Mouse (Mus musculus) kidney, embryonic 16.5 days (tissue): ENCODE measurements at regions not wholly inside any gene's neighbourhood (a gene's known extent, or its start where the extent isn't known, plus 50 kb on each side); places are given as distances from the start of the nearest gene placed in this dataset.
A peak's percentile ranks its signal among the peaks of the same experiment; 100 is the strongest.

Source experiments
- ATAC-seq: fragments of 200-750 bp; cut with Nextera tagmentation; 2 replicates; pipeline ENCODE4 v1.8.0; 2017; ENCODE audit warnings: moderate TSS enrichment; ENCODE audit not compliant: low FRiP score, low TSS enrichment
- H3K27ac ChIP-seq: fragments of 300-500 bp; sonication (generic); 2 replicates; pipeline ENCODE4 v1.5.1; 2014; ENCODE audit warnings: low read length
- H3K27me3 ChIP-seq: fragments of 300-500 bp; sonication (generic); 2 replicates; pipeline ENCODE4 v1.6.1; 2014; ENCODE audit warnings: low read length, control low read depth, mixed read lengths; ENCODE audit not compliant: insufficient read depth
- H3K36me3 ChIP-seq: fragments of 300-500 bp; sonication (generic); 2 replicates; pipeline ENCODE4 v1.6.1; 2014; ENCODE audit warnings: low read length, control low read depth, mixed read lengths; ENCODE audit not compliant: insufficient read depth
- H3K4me1 ChIP-seq: fragments of 300-500 bp; sonication (generic); 2 replicates; pipeline ENCODE4 v1.6.1; 2014; ENCODE audit warnings: low read length, control low read depth, mixed read lengths; ENCODE audit not compliant: insufficient read depth
- H3K4me2 ChIP-seq: fragments of 300-500 bp; sonication (generic); replicated peaks from 2 replicates; pipeline ENCODE4 v1.6.1; 2014; ENCODE audit warnings: low read depth, low read length
- H3K4me3 ChIP-seq: fragments of 300-500 bp; sonication (generic); 2 replicates; pipeline ENCODE4 v1.5.1; 2014; ENCODE audit warnings: mild to moderate bottlenecking, low read length
- H3K9ac ChIP-seq: fragments of 300-500 bp; sonication (generic); replicated peaks from 2 replicates; pipeline ENCODE4 v1.6.1; 2014; ENCODE audit warnings: low read length
- H3K9me3 ChIP-seq: fragments of 300-500 bp; sonication (generic); 2 replicates; pipeline ENCODE4 v1.6.1; 2016; ENCODE audit warnings: low read length, control low read depth
- WGBS: fragments of 180-500 bp; shearing (Covaris S2); extraction: QIAGEN DNeasy Blood & Tissue Kit; methylation state at CpG from one replicate; pipeline ENCODE4 v1.1.7; 2014; 5-methylcytosine and 5-hydroxymethylcytosine counted together

DNA sequence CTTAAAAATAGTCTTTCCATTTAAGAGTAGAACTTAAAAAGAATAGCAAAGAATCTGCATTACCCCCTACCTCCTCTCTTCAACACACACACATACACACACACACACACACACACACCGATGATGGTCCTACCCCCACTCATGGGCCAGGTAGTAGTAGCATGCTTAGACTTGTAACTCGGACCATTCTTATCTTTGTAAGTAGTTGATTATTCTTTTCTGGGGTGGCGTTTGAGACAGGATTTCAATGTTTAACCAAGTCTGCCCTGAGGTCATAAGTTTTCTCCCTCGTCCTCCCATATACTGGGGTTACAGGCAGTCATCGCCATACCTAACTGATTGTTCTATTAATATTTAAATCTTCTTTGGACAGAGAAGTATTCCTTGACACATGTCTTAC lies 148.5 kb upstream of the Fat1 start:
- WGBS, result 57% methylated on average over 5 of the region's 5 CpGs
- H3K27me3 ChIP-seq, result no peaks in the 10 kb centered on the region
- no peak overlapping the region for H3K9ac ChIP-seq
- no peak for ATAC-seq
- no peaks in the 10 kb centered on the region for H3K36me3 ChIP-seq
- H3K4me3 ChIP-seq, result no peak overlapping the region
- H3K27ac ChIP-seq, result no peak overlapping the region
- H3K4me2 ChIP-seq, result no peak overlapping the region
- 0 out of 2 replicates have a peak, but pooled peaks cover 3% of the 10 kb centered on the region for H3K4me1 ChIP-seq
- H3K9me3 ChIP-seq, result no peaks in the 10 kb centered on the region

- Histone ChIP-seq H3K4me2 (no peak overlapping the region), H3K36me3 (no peaks in the 10 kb centered on the region), H3K27me3 (no peaks in the 10 kb centered on the region), H3K9me3 (no peaks in the 10 kb centered on the region), H3K27ac (no peak overlapping the region), H3K4me3 (no peak overlapping the region), H3K9ac (no peak overlapping the region), H3K4me1 (no peaks in the 10 kb centered on the region)
- peak; percentile 31; the same call in 1 of the 2 replicates for ATAC-seq
- WGBS, result 32% methylated on average over 3 of the region's 3 CpGs
Observed at GRCm38 (mm10) chr8:44788290-44788689, 147.0 kb upstream of the Fat1 start.

DNA sequence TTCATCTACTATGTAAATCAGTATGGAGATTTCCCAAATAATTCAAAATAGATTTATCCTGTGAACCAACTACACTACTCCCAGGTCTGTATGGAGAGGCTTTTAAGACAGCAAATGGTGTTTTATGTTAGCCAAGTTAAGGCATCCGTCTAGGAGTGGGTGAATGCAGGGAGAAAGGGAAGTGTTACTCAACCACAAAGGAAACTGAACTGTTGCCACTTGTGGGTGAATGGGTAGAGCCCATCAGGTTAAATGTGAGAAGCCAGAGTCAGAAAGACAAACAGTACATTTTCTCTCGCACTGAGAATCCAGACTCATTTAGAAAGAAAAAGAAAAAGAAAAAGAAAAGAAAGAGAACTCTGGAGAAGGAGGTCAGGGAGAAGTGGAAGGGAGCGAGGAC lies 135.7 kb upstream of the Fat1 start:
- no peaks in the 10 kb centered on the region for H3K27me3 ChIP-seq
- 75% methylated on average over 3 of the region's 3 CpGs for WGBS
- H3K9ac ChIP-seq, result no peak overlapping the region
- H3K4me3 ChIP-seq, result no peak overlapping the region
- peaks cover 30% of the 10 kb centered on the region for H3K4me1 ChIP-seq
- no peaks in the 10 kb centered on the region for H3K36me3 ChIP-seq
- H3K9me3 ChIP-seq, result no peaks in the 10 kb centered on the region
- no peak overlapping the region for H3K4me2 ChIP-seq
- ATAC-seq, result no peak
- no peak overlapping the region for H3K27ac ChIP-seq

DNA sequence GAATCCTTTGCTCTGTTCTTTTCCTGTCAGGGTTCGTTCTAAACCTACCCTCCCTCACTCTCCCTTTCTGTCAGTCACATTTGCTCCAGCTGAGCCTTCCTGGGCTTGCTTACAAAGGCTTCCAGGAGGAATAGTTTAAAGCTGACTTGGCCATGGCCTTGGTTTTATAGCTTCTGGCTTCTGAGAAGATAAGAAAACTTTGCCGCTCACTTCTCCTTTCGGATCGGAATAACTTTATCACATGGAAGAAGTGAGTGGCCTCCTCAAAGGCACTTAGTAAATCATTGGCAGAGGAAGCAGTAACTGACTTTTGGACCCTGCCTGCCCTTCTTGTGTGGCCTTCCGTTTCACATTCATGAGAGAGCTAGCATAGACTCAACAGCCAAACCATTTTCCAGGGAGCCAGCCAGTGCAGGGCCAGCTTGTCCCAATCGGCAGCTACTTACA lies 134.4 kb upstream of the Fat1 start:
- ATAC-seq, result peak; percentile 81
- Histone ChIP-seq H3K4me2 (peak overlapping the region; percentile 21; the same call in 1 of the 2 replicates), H3K27ac (peak overlapping the region; percentile 78), H3K4me3 (no peak overlapping the region), H3K4me1 (peaks cover 30% of the 10 kb centered on the region), H3K36me3 (no peaks in the 10 kb centered on the region), H3K9me3 (0 out of 2 replicates have a peak, but pooled peaks cover 2% of the 10 kb centered on the region), H3K27me3 (no peaks in the 10 kb centered on the region), H3K9ac (0 out of 2 replicates have a peak overlapping the region, but pooled peaks have one; percentile 11)
- 5% methylated on average over 6 of the region's 6 CpGs for WGBS

DNA sequence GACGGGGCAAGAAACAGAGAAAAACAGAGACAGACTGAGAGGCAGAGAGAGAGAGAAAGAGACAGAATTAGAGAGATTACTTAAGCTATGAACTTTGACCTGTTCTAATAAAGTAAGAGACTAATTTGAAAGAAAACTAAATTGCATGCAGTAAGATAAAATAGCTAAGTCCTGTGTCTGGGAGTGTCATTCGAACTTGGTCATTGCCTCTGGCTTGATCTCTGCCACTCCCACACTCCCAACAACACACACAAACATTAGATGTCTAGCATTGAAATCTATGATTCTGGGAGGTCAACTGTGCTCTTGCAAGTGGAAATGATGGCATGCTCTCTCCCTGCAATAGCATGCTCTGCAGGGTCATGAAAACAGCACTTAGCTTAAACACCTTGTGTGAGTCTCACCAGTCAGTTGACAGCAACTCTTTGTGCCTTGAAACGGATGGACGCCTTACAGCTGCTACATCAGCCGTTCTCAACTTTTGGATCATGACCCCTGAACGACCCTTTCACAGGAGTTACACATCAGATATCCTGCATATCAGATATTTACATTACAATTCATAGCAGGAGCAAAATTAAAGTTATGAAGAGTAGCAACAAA lies 133.5 kb upstream of the Fat1 start:
- Histone ChIP-seq H3K9ac (0 out of 2 replicates have a peak overlapping the region, but pooled peaks have one; percentile 11), H3K4me1 (peaks cover 30% of the 10 kb centered on the region), H3K9me3 (0 out of 2 replicates have a peak, but pooled peaks cover 2% of the 10 kb centered on the region), H3K27ac (peak overlapping the region; percentile 78), H3K4me2 (no peak overlapping the region), H3K4me3 (no peak overlapping the region), H3K36me3 (no peaks in the 10 kb centered on the region), H3K27me3 (no peaks in the 10 kb centered on the region)
- peak; percentile 78; the same call in 1 of the 2 replicates for ATAC-seq
- WGBS, result 11% methylated on average over 6 of the region's 6 CpGs

DNA sequence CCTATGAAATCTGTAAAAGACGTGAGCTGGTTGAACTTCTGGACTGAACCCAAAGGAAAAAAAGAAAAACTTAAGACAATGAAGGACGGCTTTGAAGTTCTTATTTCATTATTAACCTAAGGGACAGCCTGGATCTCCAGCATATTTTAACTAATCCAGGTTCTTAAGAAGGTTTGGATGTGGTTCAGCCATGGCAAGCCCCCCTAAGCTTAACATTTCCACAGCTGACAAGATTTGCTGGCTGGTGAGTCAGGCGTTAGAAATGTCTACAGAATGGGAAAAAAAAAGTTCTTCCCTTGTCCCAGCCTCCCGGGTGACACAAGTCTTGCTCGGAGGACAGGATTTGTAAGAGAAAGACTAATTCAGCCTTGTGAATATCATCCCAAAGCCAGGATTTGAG lies 132.9 kb upstream of the Fat1 start:
- Histone ChIP-seq H3K9ac (no peak overlapping the region), H3K27me3 (no peaks in the 10 kb centered on the region), H3K27ac (peak overlapping the region; percentile 78; the same call in 1 of the 2 replicates), H3K9me3 (0 out of 2 replicates have a peak, but pooled peaks cover 2% of the 10 kb centered on the region), H3K4me2 (no peak overlapping the region), H3K4me3 (no peak overlapping the region), H3K4me1 (peaks cover 30% of the 10 kb centered on the region), H3K36me3 (no peaks in the 10 kb centered on the region)
- ATAC-seq, result no peak
- 29% methylated on average over 5 of the region's 5 CpGs for WGBS

DNA sequence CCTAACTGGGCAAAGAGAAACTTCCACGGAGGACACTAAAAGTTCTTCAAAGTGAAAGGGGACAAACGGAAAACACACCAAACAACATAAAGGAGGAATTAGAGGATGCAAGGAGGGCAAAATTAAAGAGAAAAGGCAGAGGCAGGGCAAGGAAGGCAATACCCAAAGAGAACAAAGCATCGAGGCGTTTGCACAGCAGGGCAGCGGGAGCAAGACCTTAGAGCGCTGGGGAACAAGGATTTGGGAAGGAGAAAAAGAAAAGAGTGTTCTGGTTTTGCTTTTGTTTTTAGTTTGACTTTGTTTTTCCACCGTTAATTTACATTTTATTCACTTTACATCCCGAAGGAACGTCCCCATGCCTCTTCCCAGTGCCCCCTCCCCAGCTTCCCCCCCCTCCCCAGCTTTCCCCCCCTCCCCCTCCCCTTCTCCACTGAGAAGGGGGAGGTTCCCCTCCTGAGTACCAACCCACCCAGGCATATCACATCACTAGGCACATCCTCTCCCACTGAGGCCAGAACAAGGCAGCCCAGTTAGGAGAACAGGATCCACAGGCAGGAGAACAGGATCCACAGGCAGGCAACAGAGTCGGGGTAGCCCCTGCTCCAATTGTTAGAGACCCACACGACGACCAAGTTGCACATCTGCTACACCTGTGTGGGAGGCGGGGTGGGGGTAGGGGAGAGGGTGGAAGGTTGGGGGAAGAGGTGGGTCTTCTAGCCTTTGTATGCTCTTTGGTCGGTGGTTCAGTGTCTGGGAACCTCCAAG lies 130.7 kb upstream of the Fat1 start:
- Histone ChIP-seq H3K4me1 (peaks cover 30% of the 10 kb centered on the region), H3K27me3 (no peaks in the 10 kb centered on the region), H3K27ac (no peak overlapping the region), H3K4me3 (no peak overlapping the region), H3K9ac (no peak overlapping the region), H3K36me3 (no peaks in the 10 kb centered on the region), H3K4me2 (no peak overlapping the region), H3K9me3 (0 out of 2 replicates have a peak, but pooled peaks cover 2% of the 10 kb centered on the region)
- WGBS, result 60% methylated on average over 14 of the region's 14 CpGs
- ATAC-seq, result no peak

DNA sequence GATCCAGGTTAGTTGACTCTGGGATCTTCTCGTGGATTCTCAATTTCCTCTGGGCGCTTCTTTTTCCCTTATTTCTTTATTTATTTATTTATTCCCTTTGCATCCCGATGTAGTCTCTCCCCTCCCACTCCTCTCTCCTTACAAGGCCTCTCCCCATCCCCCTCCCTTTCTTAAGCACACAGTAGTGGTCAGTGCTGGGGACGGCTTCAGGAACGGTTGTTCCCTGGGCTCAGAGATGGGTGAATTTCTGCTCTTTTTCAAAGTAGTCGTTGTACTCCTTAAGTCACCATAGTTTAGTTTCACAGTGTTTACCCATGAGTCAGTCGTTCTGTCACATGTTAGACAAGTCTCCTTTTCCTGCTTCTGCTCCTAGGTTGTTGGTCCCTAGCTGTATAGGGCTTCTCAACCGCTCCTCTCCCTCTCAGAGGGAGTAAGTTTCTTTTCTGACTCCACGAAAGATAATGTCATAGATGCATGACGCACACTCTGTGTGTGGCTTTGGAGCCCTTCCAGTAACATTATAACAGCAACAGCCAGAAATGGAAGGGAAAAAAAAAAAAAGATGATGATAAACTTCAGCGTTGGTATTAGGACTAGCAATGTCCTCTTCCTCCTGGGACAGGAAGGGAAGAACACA lies 129.9 kb upstream of the Fat1 start:
- Histone ChIP-seq H3K9ac (no peak overlapping the region), H3K4me2 (no peak overlapping the region), H3K9me3 (0 out of 2 replicates have a peak, but pooled peaks cover 2% of the 10 kb centered on the region), H3K4me3 (no peak overlapping the region), H3K4me1 (peaks cover 26% of the 10 kb centered on the region), H3K27ac (no peak overlapping the region), H3K27me3 (no peaks in the 10 kb centered on the region), H3K36me3 (no peaks in the 10 kb centered on the region)
- ATAC-seq, result no peak
- 70% methylated on average over 11 of the region's 11 CpGs for WGBS

GRCm38 (mm10) chr8:44812360-44812759 lies 122.9 kb upstream of the Fat1 start:
- H3K4me2 ChIP-seq, result no peak overlapping the region
- H3K4me3 ChIP-seq, result no peak overlapping the region
- no peaks in the 10 kb centered on the region; the same call in 1 of the 2 replicates for H3K27me3 ChIP-seq
- peaks cover under 1% of the 10 kb centered on the region; the same call in 1 of the 2 replicates for H3K4me1 ChIP-seq
- H3K36me3 ChIP-seq, result no peaks in the 10 kb centered on the region
- no peaks in the 10 kb centered on the region for H3K9me3 ChIP-seq
- H3K27ac ChIP-seq, result no peak overlapping the region
- no peak overlapping the region for H3K9ac ChIP-seq
- ATAC-seq, result no peak
- 52% methylated on average over 4 of the region's 4 CpGs for WGBS
